Mouse (Mus musculus): ENCODE results near the gene Grik4. TPM values are rescaled to one million over a fixed set of nuclear protein-coding genes. Genes with fewer than 3 reads are reported as not detected.
A peak's percentile ranks its signal among the peaks of the same experiment; 100 is the strongest.
"Not testable (repeated sequence)": the region's sequence is repeated elsewhere in the genome, so short reads cannot be mapped to it uniquely, and the experiment has no call there.

Grik4 gene
- polyA plus RNA-seq (2014; fragmentation: Nextera tagmentation; extraction: Ambion mirVana), result 0.49 and 0.89 TPM in 2 replicates

DNA sequence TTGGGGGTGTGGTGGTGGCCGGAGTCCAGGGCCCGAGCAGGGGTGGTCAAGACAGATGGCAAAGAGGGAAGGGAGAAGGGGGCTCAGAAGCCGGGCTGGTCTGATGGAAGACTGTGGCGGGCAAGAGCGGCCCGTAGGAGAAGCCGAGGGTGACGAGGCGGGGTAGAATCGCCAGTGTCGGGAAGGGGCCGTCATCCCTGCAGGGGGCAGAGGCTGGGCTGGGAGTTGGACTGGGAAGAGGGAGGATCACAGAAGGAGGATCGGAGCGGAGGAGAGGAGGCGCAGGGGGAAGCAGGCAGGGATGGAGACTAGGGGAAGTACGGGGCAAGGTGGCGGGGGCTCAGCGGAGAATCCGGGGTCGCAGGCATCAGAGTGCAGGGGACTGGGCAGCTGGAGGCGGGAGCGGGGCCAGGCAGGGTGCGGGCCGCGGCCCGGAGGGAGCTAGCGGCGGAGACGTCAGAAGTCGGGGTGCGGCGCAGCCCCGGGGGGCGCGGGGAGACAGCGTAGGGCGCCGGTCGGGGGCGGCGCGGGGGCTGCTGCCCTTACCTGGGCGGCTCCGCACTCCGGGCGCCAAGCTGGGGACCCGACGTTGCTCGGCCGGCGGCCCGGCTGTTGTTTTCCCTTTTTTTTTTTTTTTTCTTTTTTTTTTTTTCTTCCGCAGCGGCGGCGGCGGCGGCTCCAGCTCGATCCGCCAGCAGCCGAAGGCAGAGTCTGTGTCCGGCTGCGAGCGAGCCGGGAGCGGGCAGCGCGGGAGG is at the start of gene Grik4:
Gene Grik4, minus strand, starts transcription at position 713 of the 755 bp plus-strand sequence.
- WGBS, result under 1% methylated on average over 64 of the region's 68 CpGs

DNA sequence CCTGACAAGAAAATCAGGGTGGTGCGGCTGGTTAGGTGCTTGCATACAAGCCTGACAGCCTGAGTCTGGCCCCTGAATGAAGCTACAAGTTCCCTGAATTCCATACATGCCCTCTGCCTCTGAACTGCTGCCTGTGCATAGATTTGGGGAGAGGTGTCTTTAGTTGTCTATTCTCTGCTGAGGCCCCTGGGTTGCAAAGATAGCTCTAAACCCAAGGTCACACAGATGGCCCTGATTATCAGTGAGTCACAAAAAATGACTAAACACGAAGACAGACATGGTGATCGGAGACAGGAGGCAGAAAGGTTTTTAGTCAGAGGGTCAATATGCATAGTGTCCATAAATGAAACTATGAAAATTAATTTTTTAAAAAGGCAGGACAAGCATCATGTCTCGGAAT is 49.4 kb upstream of the Grik4 start:
- no peak for DNase-seq (ENCODE audit: low spot score)
- Histone ChIP-seq H3K4me1 (ENCODE audit: control insufficient read depth, insufficient read depth, low read length) (no peaks in the 10 kb centered on the region), H3K36me3 (replicated peaks; ENCODE audit: control insufficient read depth, insufficient read depth, low read depth, low read length) (peaks cover 3% of the 10 kb centered on the region), H3K4me3 (ENCODE audit: low read depth, low read length) (no peak overlapping the region), H3K27me3 (ENCODE audit: control insufficient read depth, insufficient read depth, low read length) (no peaks in the 10 kb centered on the region), H3K4me2 (ENCODE audit: low read depth, low read length) (no peak overlapping the region), H3K9ac (replicated peaks; ENCODE audit: low read length) (no peak overlapping the region), H3K27ac (replicated peaks; ENCODE audit: low read depth, low read length) (no peak overlapping the region), H3K9me3 (replicated peaks; ENCODE audit: control insufficient read depth, low read length) (no peaks in the 10 kb centered on the region)
- ATAC-seq (replicated peaks; ENCODE audit: insufficient number of reproducible peaks, low FRiP score, low TSS enrichment, low read depth), result no peak
- 79% methylated on average over 4 of the region's 4 CpGs for WGBS

More for the DNA sequence above, at the start of gene Grik4:
- peak within 1 kb of the TSS; percentile 76 for H3K9ac ChIP-seq (replicated peaks; ENCODE audit: low read length)
- DNase-seq (ENCODE audit: low spot score), result peak; percentile 37
- ATAC-seq (replicated peaks; ENCODE audit: insufficient number of reproducible peaks, low FRiP score, low TSS enrichment, low read depth), result peak; percentile 72; the same call in 1 of the 2 replicates
- no peak within 1 kb of the TSS for H3K27ac ChIP-seq (replicated peaks; ENCODE audit: low read depth, low read length)
- H3K36me3 ChIP-seq (replicated peaks; ENCODE audit: control insufficient read depth, insufficient read depth, low read depth, low read length), result no peaks in the 10 kb centered on the region
- H3K27me3 ChIP-seq (ENCODE audit: control insufficient read depth, insufficient read depth, low read length), result peaks cover 6% of the 10 kb centered on the region; the same call in 1 of the 2 replicates
- peaks cover 4% of the 10 kb centered on the region; the same call in 1 of the 2 replicates for H3K4me1 ChIP-seq (ENCODE audit: control insufficient read depth, insufficient read depth, low read length)
- no peaks in the 10 kb centered on the region for H3K9me3 ChIP-seq (replicated peaks; ENCODE audit: control insufficient read depth, low read length)
- H3K4me2 ChIP-seq (ENCODE audit: low read depth, low read length), result peak within 1 kb of the TSS; percentile 96
- peak within 1 kb of the TSS; percentile 59 for H3K4me3 ChIP-seq (ENCODE audit: low read depth, low read length)

GRCm38 (mm10) chr9:42987988-42988387 is 43.7 kb upstream of the Grik4 start:
- Histone ChIP-seq H3K4me1 (ENCODE audit: control insufficient read depth, insufficient read depth, low read length) (no peaks in the 10 kb centered on the region), H3K4me2 (ENCODE audit: low read depth, low read length) (no peak overlapping the region), H3K4me3 (ENCODE audit: low read depth, low read length) (no peak overlapping the region), H3K9ac (replicated peaks; ENCODE audit: low read length) (no peak overlapping the region), H3K36me3 (replicated peaks; ENCODE audit: control insufficient read depth, insufficient read depth, low read depth, low read length) (peaks cover 5% of the 10 kb centered on the region), H3K27me3 (ENCODE audit: control insufficient read depth, insufficient read depth, low read length) (no peaks in the 10 kb centered on the region), H3K27ac (replicated peaks; ENCODE audit: low read depth, low read length) (no peak overlapping the region), H3K9me3 (replicated peaks; ENCODE audit: control insufficient read depth, low read length) (no peaks in the 10 kb centered on the region)
- 87% methylated on average over 4 of the region's 4 CpGs for WGBS
- ATAC-seq (replicated peaks; ENCODE audit: insufficient number of reproducible peaks, low FRiP score, low TSS enrichment, low read depth) (no peak), DNase-seq (ENCODE audit: low spot score) (no peak)

DNA sequence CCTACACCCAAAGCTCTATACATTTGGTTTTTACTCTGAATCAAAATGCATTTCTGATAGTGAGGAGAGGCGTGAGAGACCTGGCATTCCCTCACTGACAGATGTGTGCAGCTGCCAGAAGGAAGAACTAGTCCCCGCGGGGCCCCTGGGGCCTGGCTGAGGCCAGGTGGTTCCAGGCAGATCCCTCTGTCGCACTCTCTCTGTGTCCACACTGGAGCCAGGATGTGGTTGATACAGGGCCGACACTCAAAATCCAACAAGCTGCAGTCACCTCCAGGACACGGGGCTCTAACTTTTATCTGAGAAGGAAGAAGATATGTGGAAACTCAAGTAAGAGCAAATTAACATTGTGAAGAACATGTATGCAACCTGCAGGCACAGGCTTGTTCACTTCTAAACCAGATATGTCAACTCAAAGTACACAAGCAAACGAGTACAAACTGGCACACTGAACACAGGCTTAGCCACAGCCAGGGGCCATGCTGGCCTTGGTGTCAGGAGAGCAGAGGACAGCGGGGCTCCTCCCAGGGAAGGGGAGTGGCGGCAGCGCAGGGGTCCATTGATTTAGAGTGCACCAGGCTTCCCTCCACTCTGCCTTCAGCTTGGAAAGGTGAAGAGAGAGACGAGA is 24.7 kb upstream of the Grik4 start:
- Histone ChIP-seq H3K4me2 (ENCODE audit: low read depth, low read length) (no peak overlapping the region), H3K9ac (replicated peaks; ENCODE audit: low read length) (no peak overlapping the region), H3K27me3 (ENCODE audit: control insufficient read depth, insufficient read depth, low read length) (no peaks in the 10 kb centered on the region), H3K27ac (replicated peaks; ENCODE audit: low read depth, low read length) (no peak overlapping the region), H3K4me3 (ENCODE audit: low read depth, low read length) (no peak overlapping the region), H3K4me1 (ENCODE audit: control insufficient read depth, insufficient read depth, low read length) (no peaks in the 10 kb centered on the region), H3K9me3 (replicated peaks; ENCODE audit: control insufficient read depth, low read length) (no peaks in the 10 kb centered on the region), H3K36me3 (replicated peaks; ENCODE audit: control insufficient read depth, insufficient read depth, low read depth, low read length) (no peaks in the 10 kb centered on the region; the same call in 1 of the 2 replicates)
- WGBS, result 64% methylated on average over 11 of the region's 11 CpGs
- ATAC-seq (replicated peaks; ENCODE audit: insufficient number of reproducible peaks, low FRiP score, low TSS enrichment, low read depth), result no peak
- no peak for DNase-seq (ENCODE audit: low spot score)

GRCm38 (mm10) chr9:42967731-42968130 is 23.4 kb upstream of the Grik4 start:
- no peaks in the 10 kb centered on the region for H3K27me3 ChIP-seq (ENCODE audit: control insufficient read depth, insufficient read depth, low read length)

GRCm38 (mm10) chr9:42964809-42965208 is 20.5 kb upstream of the Grik4 start:
- H3K9me3 ChIP-seq (replicated peaks; ENCODE audit: control insufficient read depth, low read length); H3K27ac ChIP-seq (replicated peaks; ENCODE audit: low read depth, low read length); H3K9ac ChIP-seq (replicated peaks; ENCODE audit: low read length); H3K4me1 ChIP-seq (ENCODE audit: control insufficient read depth, insufficient read depth, low read length); DNase-seq (ENCODE audit: low spot score); ATAC-seq (replicated peaks; ENCODE audit: insufficient number of reproducible peaks, low FRiP score, low TSS enrichment, low read depth); H3K36me3 ChIP-seq (replicated peaks; ENCODE audit: control insufficient read depth, insufficient read depth, low read depth, low read length); H3K27me3 ChIP-seq (ENCODE audit: control insufficient read depth, insufficient read depth, low read length); H3K4me2 ChIP-seq (ENCODE audit: low read depth, low read length); H3K4me3 ChIP-seq (ENCODE audit: low read depth, low read length): not testable (repeated sequence)
- WGBS, result 87% methylated on average over 2 of the region's 3 CpGs

More at GRCm38 (mm10) chr9:42967731-42968130, 23.4 kb upstream of the Grik4 start:
- DNase-seq (ENCODE audit: low spot score), result no peak
- Histone ChIP-seq H3K4me2 (ENCODE audit: low read depth, low read length) (no peak overlapping the region), H3K9me3 (replicated peaks; ENCODE audit: control insufficient read depth, low read length) (no peaks in the 10 kb centered on the region), H3K9ac (replicated peaks; ENCODE audit: low read length) (no peak overlapping the region), H3K27ac (replicated peaks; ENCODE audit: low read depth, low read length) (no peak overlapping the region), H3K4me3 (ENCODE audit: low read depth, low read length) (no peak overlapping the region), H3K36me3 (replicated peaks; ENCODE audit: control insufficient read depth, insufficient read depth, low read depth, low read length) (no peaks in the 10 kb centered on the region; the same call in 1 of the 2 replicates), H3K4me1 (ENCODE audit: control insufficient read depth, insufficient read depth, low read length) (no peaks in the 10 kb centered on the region)
- WGBS, result 88% methylated on average over 9 of the region's 9 CpGs
- ATAC-seq (replicated peaks; ENCODE audit: insufficient number of reproducible peaks, low FRiP score, low TSS enrichment, low read depth), result no peak

- Histone ChIP-seq H3K9me3 (replicated peaks; ENCODE audit: control insufficient read depth, low read length) (no peaks in the 10 kb centered on the region), H3K27ac (replicated peaks; ENCODE audit: low read depth, low read length) (no peak overlapping the region), H3K27me3 (ENCODE audit: control insufficient read depth, insufficient read depth, low read length) (no peaks in the 10 kb centered on the region), H3K4me3 (ENCODE audit: low read depth, low read length) (no peak overlapping the region), H3K36me3 (replicated peaks; ENCODE audit: control insufficient read depth, insufficient read depth, low read depth, low read length) (no peaks in the 10 kb centered on the region), H3K4me2 (ENCODE audit: low read depth, low read length) (no peak overlapping the region), H3K4me1 (ENCODE audit: control insufficient read depth, insufficient read depth, low read length) (no peaks in the 10 kb centered on the region), H3K9ac (replicated peaks; ENCODE audit: low read length) (no peak overlapping the region)
- no peak for DNase-seq (ENCODE audit: low spot score)
- ATAC-seq (replicated peaks; ENCODE audit: insufficient number of reproducible peaks, low FRiP score, low TSS enrichment, low read depth), result no peak
- 89% methylated on average over 12 of the region's 12 CpGs for WGBS
These were observed 20.1 kb upstream of the Grik4 start for GRCm38 (mm10) chr9:42964366-42964765.

DNA sequence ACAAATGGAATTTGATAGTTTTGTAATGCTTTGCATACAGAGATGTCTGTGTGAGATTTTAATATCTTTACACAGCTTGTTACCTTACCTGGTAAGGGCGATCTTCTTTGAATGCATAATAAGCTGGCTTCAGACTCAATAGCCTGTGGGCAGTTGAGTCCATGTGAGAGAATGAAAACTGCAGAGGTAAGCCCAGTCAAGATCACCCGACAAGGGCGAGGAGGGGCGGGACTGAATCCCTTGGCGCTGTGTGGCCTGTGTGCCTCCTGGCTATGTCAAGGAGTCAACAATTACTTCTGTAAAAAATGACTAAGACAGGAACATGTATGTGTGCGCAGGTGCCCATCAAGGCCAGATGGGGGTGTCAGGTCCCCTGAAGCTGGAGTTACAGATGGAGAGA is 18.2 kb upstream of the Grik4 start:
- ATAC-seq (replicated peaks; ENCODE audit: insufficient number of reproducible peaks, low FRiP score, low TSS enrichment, low read depth) (no peak), DNase-seq (ENCODE audit: low spot score) (no peak)
- H3K9ac ChIP-seq (replicated peaks; ENCODE audit: low read length), result no peak overlapping the region
- no peaks in the 10 kb centered on the region for H3K4me1 ChIP-seq (ENCODE audit: control insufficient read depth, insufficient read depth, low read length)
- no peak overlapping the region for H3K4me3 ChIP-seq (ENCODE audit: low read depth, low read length)
- no peaks in the 10 kb centered on the region for H3K27me3 ChIP-seq (ENCODE audit: control insufficient read depth, insufficient read depth, low read length)
- 75% methylated on average over 6 of the region's 6 CpGs for WGBS
- H3K9me3 ChIP-seq (replicated peaks; ENCODE audit: control insufficient read depth, low read length), result no peaks in the 10 kb centered on the region
- no peaks in the 10 kb centered on the region for H3K36me3 ChIP-seq (replicated peaks; ENCODE audit: control insufficient read depth, insufficient read depth, low read depth, low read length)
- no peak overlapping the region for H3K4me2 ChIP-seq (ENCODE audit: low read depth, low read length)
- H3K27ac ChIP-seq (replicated peaks; ENCODE audit: low read depth, low read length), result no peak overlapping the region

Measured in embryonic facial prominence, embryonic 11.5 days (tissue).